Mouse (Mus musculus): Measurements from ENCODE around the gene Hmg20b.

Hmg20b gene

GRCm38 (mm10) chr10:81355533-81355932 is 5.3 kb upstream of the Hmg20b start:
- no peak for DNase-seq (ENCODE audit: extremely low spot score, low read depth, low spot score)

- no peak for DNase-seq (ENCODE audit: extremely low spot score, low read depth, low spot score)
Measured at GRCm38 (mm10) chr10:81354738-81355477, 4.6 kb upstream of the Hmg20b start.

- DNase-seq (ENCODE audit: extremely low spot score, low read depth, low spot score) = no peak
Measured at GRCm38 (mm10) chr10:81351678-81352291, 1.5 kb upstream of the Hmg20b start.

- DNase-seq (ENCODE audit: extremely low spot score, low read depth, low spot score) = no peak
Measured at GRCm38 (mm10) chr10:81349961-81350350, 324 bp downstream of the Hmg20b start.

- DNase-seq (ENCODE audit: extremely low spot score, low read depth, low spot score) = no peak
Measured at GRCm38 (mm10) chr10:81349146-81349545, 1.1 kb downstream of the Hmg20b start.

GRCm38 (mm10) chr10:81346453-81347067 is 3.7 kb downstream of the Hmg20b start:
- DNase-seq (ENCODE audit: extremely low spot score, low read depth, low spot score) = no peak

- DNase-seq (ENCODE audit: extremely low spot score, low read depth, low spot score) = no peak
Measured at GRCm38 (mm10) chr10:81345162-81345534, 5.1 kb downstream of the Hmg20b start.

GRCm38 (mm10) chr10:81344421-81345161 is 5.7 kb downstream of the Hmg20b start:
- DNase-seq (ENCODE audit: extremely low spot score, low read depth, low spot score) = no peak

GRCm38 (mm10) chr10:81342686-81343505 is 7.4 kb downstream of the Hmg20b start, which contains the start of gene Gipc3:
Gene Gipc3 (minus strand): TSS chr10:81343266.
- no peak for DNase-seq (ENCODE audit: extremely low spot score, low read depth, low spot score)

GRCm38 (mm10) chr10:81341333-81341949 is 8.8 kb downstream of the Hmg20b start:
- DNase-seq (ENCODE audit: extremely low spot score, low read depth, low spot score) = no peak

- DNase-seq (ENCODE audit: extremely low spot score, low read depth, low spot score) = no peak
Measured at GRCm38 (mm10) chr10:81340551-81341332, 9.5 kb downstream of the Hmg20b start.

GRCm38 (mm10) chr10:81336558-81336957 is 13.7 kb downstream of the Hmg20b start:
- no peak for DNase-seq (ENCODE audit: extremely low spot score, low read depth, low spot score)

GRCm38 (mm10) chr10:81335393-81336340 is 14.6 kb downstream of the Hmg20b start:
- DNase-seq (ENCODE audit: extremely low spot score, low read depth, low spot score) = no peak

GRCm38 (mm10) chr10:81334324-81334723 is 16.0 kb downstream of the Hmg20b start:
- no peak for DNase-seq (ENCODE audit: extremely low spot score, low read depth, low spot score)

- no peak for DNase-seq (ENCODE audit: extremely low spot score, low read depth, low spot score)
Measured at GRCm38 (mm10) chr10:81332277-81332676, 18.0 kb downstream of the Hmg20b start.

- DNase-seq (ENCODE audit: extremely low spot score, low read depth, low spot score) = no peak
Measured at GRCm38 (mm10) chr10:81330007-81330406, 20.3 kb downstream of the Hmg20b start.

- DNase-seq (ENCODE audit: extremely low spot score, low read depth, low spot score) = no peak
Measured at GRCm38 (mm10) chr10:81329194-81329975, 20.9 kb downstream of the Hmg20b start.
